Mouse (Mus musculus) intestine, postnatal 0 days (tissue): Measurements from ENCODE around the gene Afdn. TPM values are rescaled to one million over a fixed set of nuclear protein-coding genes. Genes with fewer than 3 reads are reported as not detected.
"Not testable (repeated sequence)": the region's sequence is repeated elsewhere in the genome, so short reads cannot be mapped to it uniquely, and the experiment has no call there.

Experiments used
- ATAC-seq: fragments of 200-750 bp; cut with Nextera tagmentation; 2 replicates; pipeline ENCODE4 v1.8.0; 2017; ENCODE audit warnings: mild to moderate bottlenecking, moderate TSS enrichment, moderate library complexity
- H3K27ac ChIP-seq: fragments of 300-500 bp; sonication (generic); 2 replicates; pipeline ENCODE4 v1.5.1; 2014; ENCODE audit warnings: mild to moderate bottlenecking, low read depth, low read length, moderate library complexity
- H3K27me3 ChIP-seq: fragments of 300-500 bp; sonication (generic); replicated peaks from 2 replicates; pipeline ENCODE4 v1.6.1; 2014; ENCODE audit warnings: low read length, mixed read lengths; ENCODE audit not compliant: control insufficient read depth, insufficient read depth
- H3K36me3 ChIP-seq: fragments of 300-500 bp; sonication (generic); 2 replicates; pipeline ENCODE4 v1.6.1; 2014; ENCODE audit warnings: mild to moderate bottlenecking, moderate library complexity; ENCODE audit not compliant: control insufficient read depth, insufficient read depth
- H3K4me1 ChIP-seq: fragments of 300-500 bp; sonication (generic); replicated peaks from 2 replicates; pipeline ENCODE4 v1.6.1; 2014; ENCODE audit warnings: antibody characterized with exemption, low read length, mixed read lengths; ENCODE audit not compliant: control insufficient read depth, insufficient read depth
- H3K4me2 ChIP-seq: fragments of 300-500 bp; sonication (generic); replicated peaks from 2 replicates; pipeline ENCODE4 v1.6.1; 2014; ENCODE audit warnings: low read depth, mild to moderate bottlenecking, moderate library complexity
- H3K4me3 ChIP-seq: fragments of 300-500 bp; sonication (generic); 2 replicates; pipeline ENCODE4 v1.5.1; 2014; ENCODE audit warnings: low read depth, low read length
- H3K9ac ChIP-seq: fragments of 300-500 bp; sonication (generic); 2 replicates; pipeline ENCODE4 v1.6.1; 2014; ENCODE audit warnings: mild to moderate bottlenecking, low read depth, low read length
- H3K9me3 ChIP-seq: fragments of 300-500 bp; sonication (generic); 2 replicates; pipeline ENCODE4 v1.6.1; 2016; ENCODE audit warnings: mixed run types; ENCODE audit not compliant: control insufficient read depth
- CTCF ChIP-seq: sonication (generic); IDR thresholded peaks from 2 replicates; pipeline ENCODE4 v1.5.1; 2016; ENCODE audit warnings: low read depth, mild to moderate bottlenecking, control low read depth, antibody characterized with exemption, moderate library complexity
- WGBS: fragments of 180-500 bp; shearing (Covaris S2); extraction: QIAGEN DNeasy Blood & Tissue Kit; methylation state at CpG from one replicate; pipeline ENCODE4 v1.1.7; 2014; 5-methylcytosine and 5-hydroxymethylcytosine counted together
- polyA plus RNA-seq: library from polyadenylated mRNA; unstranded; fragments of >200 nt; fragmentation: Nextera tagmentation; extraction: Ambion mirVana; gene quantifications from 2 replicates; pipeline ENCODE4 v1.2.1, GENCODE M21; 2015

Gene Afdn
- polyA plus RNA-seq, 1 experiment from 2014 or later, result 67.1 TPM

- Histone ChIP-seq H3K4me3 (no peak overlapping the region), H3K4me1 (no peaks in the 10 kb centered on the region), H3K4me2 (no peak overlapping the region), H3K27me3 (no peaks in the 10 kb centered on the region), H3K27ac (no peak overlapping the region), H3K36me3 (peaks cover 25% of the 10 kb centered on the region), H3K9ac (no peak overlapping the region), H3K9me3 (no peaks in the 10 kb centered on the region)
- peak; percentile 85 for TF ChIP-seq CTCF
- no peak for ATAC-seq
- WGBS, result 83% methylated on average over 1 of the region's 1 CpGs
Measured at GRCm38 (mm10) chr17:13830636-13831341, 70.5 kb downstream of the Afdn start.

- peak; percentile 68 for TF ChIP-seq CTCF
- Histone ChIP-seq H3K36me3 (peaks cover 22% of the 10 kb centered on the region), H3K4me3 (no peak overlapping the region), H3K4me1 (no peaks in the 10 kb centered on the region), H3K27me3 (no peaks in the 10 kb centered on the region), H3K27ac (no peak overlapping the region), H3K9ac (no peak overlapping the region), H3K9me3 (no peaks in the 10 kb centered on the region), H3K4me2 (no peak overlapping the region)
- ATAC-seq, result no peak
- 78% methylated on average over 4 of the region's 4 CpGs for WGBS
Measured at GRCm38 (mm10) chr17:13835876-13836275, 75.5 kb downstream of the Afdn start.

GRCm38 (mm10) chr17:13850175-13850574, 89.8 kb downstream of the Afdn start:
- ATAC-seq, result no peak
- Histone ChIP-seq H3K36me3 (peaks cover 41% of the 10 kb centered on the region), H3K9me3 (no peaks in the 10 kb centered on the region), H3K27ac (no peak overlapping the region), H3K4me3 (no peak overlapping the region), H3K9ac (no peak overlapping the region), H3K4me1 (no peaks in the 10 kb centered on the region), H3K27me3 (no peaks in the 10 kb centered on the region), H3K4me2 (no peak overlapping the region)
- 87% methylated on average over 2 of the region's 2 CpGs for WGBS
- peak; percentile 58 for TF ChIP-seq CTCF

- H3K4me2 ChIP-seq, H3K4me1 ChIP-seq, ATAC-seq, H3K9ac ChIP-seq, H3K27me3 ChIP-seq, H3K4me3 ChIP-seq, H3K27ac ChIP-seq, H3K9me3 ChIP-seq: not testable (repeated sequence)
- peaks cover 56% of the 10 kb centered on the region for H3K36me3 ChIP-seq
- 87% methylated on average over 7 of the region's 7 CpGs for WGBS
Measured at GRCm38 (mm10) chr17:13853883-13854282, 93.5 kb downstream of the Afdn start.

- 82% methylated on average over 1 of the region's 1 CpGs for WGBS
- H3K4me2 ChIP-seq, result no peak overlapping the region
- no peak overlapping the region for H3K9ac ChIP-seq
- H3K36me3 ChIP-seq, result peaks cover 49% of the 10 kb centered on the region
- no peaks in the 10 kb centered on the region for H3K9me3 ChIP-seq
- ATAC-seq, result no peak
- no peak overlapping the region for H3K4me3 ChIP-seq
- TF ChIP-seq CTCF, result no peak
- no peak overlapping the region for H3K27ac ChIP-seq
- no peaks in the 10 kb centered on the region for H3K4me1 ChIP-seq
- H3K27me3 ChIP-seq, result no peaks in the 10 kb centered on the region
Measured at GRCm38 (mm10) chr17:13855396-13855795, 95.1 kb downstream of the Afdn start.

GRCm38 (mm10) chr17:13856429-13857090, 96.2 kb downstream of the Afdn start:
- no peak for ATAC-seq
- H3K9me3 ChIP-seq, result no peaks in the 10 kb centered on the region
- H3K4me3 ChIP-seq, result no peak overlapping the region

More at GRCm38 (mm10) chr17:13856429-13857090, 96.2 kb downstream of the Afdn start:
- peaks cover 44% of the 10 kb centered on the region for H3K36me3 ChIP-seq
- no peak overlapping the region for H3K27ac ChIP-seq
- no peaks in the 10 kb centered on the region for H3K27me3 ChIP-seq
- H3K9ac ChIP-seq, result no peak overlapping the region
- H3K4me2 ChIP-seq, result no peak overlapping the region
- no peaks in the 10 kb centered on the region for H3K4me1 ChIP-seq
- WGBS, result 90% methylated on average over 5 of the region's 5 CpGs
- no peak for TF ChIP-seq CTCF
